In the genomic region with DNA sequence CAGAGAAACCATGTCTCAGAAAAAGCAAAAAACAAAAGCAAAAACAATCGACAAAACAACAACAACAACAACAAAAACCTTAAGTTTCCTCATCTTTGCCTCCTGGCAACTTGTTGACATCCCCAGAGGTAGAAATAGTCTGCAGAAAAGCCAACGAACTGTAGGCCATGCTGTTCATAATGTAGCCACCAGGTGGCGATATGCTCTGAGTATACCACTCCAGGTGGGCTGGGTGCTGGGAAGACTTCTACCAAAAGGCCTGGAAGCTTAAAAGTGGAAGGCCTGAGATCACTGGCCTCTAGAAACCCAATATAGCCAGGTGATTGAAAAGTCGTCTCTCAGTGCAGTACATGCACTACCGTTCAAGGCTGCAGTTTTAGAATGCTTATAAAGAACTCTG, we compare ENCODE assay signal across 9 mouse cellular contexts. TPM values are rescaled to one million over a fixed set of nuclear protein-coding genes. Genes with fewer than 3 reads are reported as not detected.
DNase-seq lines count a peak whose midpoint lies in the region; ATAC-seq lines count a peak whose summit lies in the region.
"Had no signal": no experiment of that assay in that cellular context is flagged by ENCODE, and none has a peak within 500 bp of the region (broad histone marks: within the 10 kb centered on the region; RNA-seq: fewer than 3 reads in every experiment).

No protein-coding gene starts in this region.

- peak; percentile 62 for DNase-seq in forebrain, embryonic 10.5 days (ENCODE audit: extremely low spot score, low spot score)
- peak; percentile 52 for DNase-seq in WW6 (ENCODE audit: low read depth, low spot score)
- peak; percentile 31 to 72 for DNase-seq in cerebellum, postnatal 4 days (ENCODE audit: low spot score in 2 of 2)
- DNase-seq in heart, adult 8-10 months (ENCODE audit: low spot score), result peak; percentile 77
- peak; percentile 49 to 87 for DNase-seq in layer of hippocampus, postnatal 25 days (ENCODE audit: extremely low spot score in 1 of 2, low spot score in 1 of 2)
- DNase-seq in spleen, postnatal 4 days (ENCODE audit: low spot score in 2 of 2), result peak; percentile 71 to 90

- WGBS in forebrain, embryonic 10.5 days, result 21% methylated on average over 5 of the region's 5 CpGs
- 20% methylated on average over 5 of the region's 5 CpGs for WGBS in forebrain, embryonic 12.5 days

- no peak overlapping the region for H3K4me3 ChIP-seq in forebrain, embryonic 10.5 days
- no peak overlapping the region for H3K4me3 ChIP-seq in forebrain, embryonic 12.5 days (replicated peaks)
- H3K4me3 ChIP-seq: neural tube, embryonic 12.5 days had no signal

- no peaks in the 10 kb centered on the region for H3K27me3 ChIP-seq in forebrain, embryonic 10.5 days (ENCODE audit: poor library complexity, severe bottlenecking)
- no peaks in the 10 kb centered on the region for H3K27me3 ChIP-seq in forebrain, embryonic 12.5 days
- H3K27me3 ChIP-seq: neural tube, embryonic 12.5 days had no signal

- H3K4me1 ChIP-seq in forebrain, embryonic 10.5 days, result peaks cover 4% of the 10 kb centered on the region; the same call in 1 of the 2 replicates
- H3K4me1 ChIP-seq in forebrain, embryonic 12.5 days, result no peaks in the 10 kb centered on the region
- H3K4me1 ChIP-seq: neural tube, embryonic 12.5 days had no signal

- H3K27ac ChIP-seq in forebrain, embryonic 10.5 days, result no peak overlapping the region
- no peak overlapping the region for H3K27ac ChIP-seq in forebrain, embryonic 12.5 days
- H3K27ac ChIP-seq: neural tube, embryonic 12.5 days had no signal

- no peak overlapping the region for H3K4me2 ChIP-seq in forebrain, embryonic 12.5 days
- H3K4me2 ChIP-seq: neural tube, embryonic 12.5 days had no signal

- no peak overlapping the region for H3K9ac ChIP-seq in forebrain, embryonic 12.5 days
- H3K9ac ChIP-seq: neural tube, embryonic 12.5 days had no signal

- ATAC-seq in forebrain, embryonic 12.5 days (ENCODE audit: low FRiP score), result no peak
- ATAC-seq in megakaryocyte-erythroid progenitor cell, adult 5-6 weeks (replicated peaks; ENCODE audit: low FRiP score, low TSS enrichment, poor library complexity, severe bottlenecking), result peak; percentile 78

- H3K9me3 ChIP-seq in forebrain, embryonic 10.5 days, result no peaks in the 10 kb centered on the region
- H3K9me3 ChIP-seq in forebrain, embryonic 12.5 days, result no peaks in the 10 kb centered on the region
- H3K9me3 ChIP-seq: neural tube, embryonic 12.5 days had no signal

- no peaks in the 10 kb centered on the region for H3K36me3 ChIP-seq in forebrain, embryonic 10.5 days (replicated peaks)
- no peaks in the 10 kb centered on the region for H3K36me3 ChIP-seq in forebrain, embryonic 12.5 days (replicated peaks)
- H3K36me3 ChIP-seq: neural tube, embryonic 12.5 days had no signal

RNA-seq across cellular contexts. Expression of a gene that starts 2.4 kb away (rescaled TPM):
- not detected in 2 replicates for polyA plus RNA-seq in forebrain, embryonic 10.5 days (2016; fragmentation: Nextera tagmentation; extraction: Ambion mirVana)
- polyA plus RNA-seq in forebrain, embryonic 12.5 days (2016; fragmentation: Nextera tagmentation; extraction: Ambion mirVana), result not detected in 2 replicates
- not detected for total RNA-seq in heart, adult 8-10 months (2022)
- total RNA-seq in layer of hippocampus, postnatal 25 days (2021), result not detected
- total RNA-seq in megakaryocyte-erythroid progenitor cell, adult 5-6 weeks (2014; fragmentation: Nextera tagmentation), result not detected in 2 replicates
- not detected in 2 replicates for total RNA-seq in megakaryocyte-erythroid progenitor cell, adult 5-6 weeks (2017)
- polyA plus RNA-seq: neural tube, embryonic 12.5 days had no signal

RNA-seq across cellular contexts. Expression of a gene that starts 11.4 kb away (rescaled TPM):
- polyA plus RNA-seq in forebrain, embryonic 10.5 days (2016; fragmentation: Nextera tagmentation; extraction: Ambion mirVana), result 0.56 TPM in 1 of 2 replicates, not detected in the other
- polyA plus RNA-seq in forebrain, embryonic 12.5 days (2016; fragmentation: Nextera tagmentation; extraction: Ambion mirVana), result 0.66 and 0.67 TPM in 2 replicates
- 10 to 100 TPM; 17.0 to 27.2 (median 23.5) TPM for total RNA-seq in heart, adult 8-10 months (2022)
- 1 to 10 TPM; 6.1 to 6.7 TPM for total RNA-seq in layer of hippocampus, postnatal 25 days (2021)
- total RNA-seq in megakaryocyte-erythroid progenitor cell, adult 5-6 weeks (2014; fragmentation: Nextera tagmentation), result not detected in 2 replicates
- not detected in 2 replicates for total RNA-seq in megakaryocyte-erythroid progenitor cell, adult 5-6 weeks (2017)

RNA-seq across cellular contexts. Expression of a gene that starts 28.6 kb away (rescaled TPM):
- 90.6 and 95.3 TPM in 2 replicates for polyA plus RNA-seq in forebrain, embryonic 10.5 days (2016; fragmentation: Nextera tagmentation; extraction: Ambion mirVana)
- 75.7 and 78.3 TPM in 2 replicates for polyA plus RNA-seq in forebrain, embryonic 12.5 days (2016; fragmentation: Nextera tagmentation; extraction: Ambion mirVana)
- total RNA-seq in heart, adult 8-10 months (2022), result 10 to 100 TPM; 15.7 to 21.5 (median 19.6) TPM
- total RNA-seq in layer of hippocampus, postnatal 25 days (2021), result 10 to 100 TPM; 19.5 to 23.7 TPM
- total RNA-seq in megakaryocyte-erythroid progenitor cell, adult 5-6 weeks (2014; fragmentation: Nextera tagmentation), result 50.1 and 56.4 TPM in 2 replicates
- total RNA-seq in megakaryocyte-erythroid progenitor cell, adult 5-6 weeks (2017), result 54.6 and 60.4 TPM in 2 replicates

RNA-seq across cellular contexts. Expression of a gene that starts 29.0 kb away (rescaled TPM):
- 614 and 621 TPM in 2 replicates for polyA plus RNA-seq in forebrain, embryonic 10.5 days (2016; fragmentation: Nextera tagmentation; extraction: Ambion mirVana)
- polyA plus RNA-seq in forebrain, embryonic 12.5 days (2016; fragmentation: Nextera tagmentation; extraction: Ambion mirVana), result 416 and 423 TPM in 2 replicates
- total RNA-seq in heart, adult 8-10 months (2022), result 100 to 1,000 TPM; 110 to 123 (median 117) TPM
- 10 to 100 TPM; 85.3 to 93.2 TPM for total RNA-seq in layer of hippocampus, postnatal 25 days (2021)
- 502 and 521 TPM in 2 replicates for total RNA-seq in megakaryocyte-erythroid progenitor cell, adult 5-6 weeks (2014; fragmentation: Nextera tagmentation)
- total RNA-seq in megakaryocyte-erythroid progenitor cell, adult 5-6 weeks (2017), result 59.8 and 86.9 TPM in 2 replicates

RNA-seq across cellular contexts. Expression of a gene that starts 39.8 kb away (rescaled TPM):
- 10.3 and 12.1 TPM in 2 replicates for polyA plus RNA-seq in forebrain, embryonic 10.5 days (2016; fragmentation: Nextera tagmentation; extraction: Ambion mirVana)
- 17.5 and 21.8 TPM in 2 replicates for polyA plus RNA-seq in forebrain, embryonic 12.5 days (2016; fragmentation: Nextera tagmentation; extraction: Ambion mirVana)
- 10 to 100 TPM; 22.3 to 32.9 (median 25.1) TPM for total RNA-seq in heart, adult 8-10 months (2022)
- 100 to 1,000 TPM; 114 to 129 TPM for total RNA-seq in layer of hippocampus, postnatal 25 days (2021)
- not detected in 2 replicates for total RNA-seq in megakaryocyte-erythroid progenitor cell, adult 5-6 weeks (2014; fragmentation: Nextera tagmentation)
- total RNA-seq in megakaryocyte-erythroid progenitor cell, adult 5-6 weeks (2017), result not detected in 2 replicates

Comparison
In these comparisons a context has a peak if more than half of its experiments do, and no peak if none do; other contexts are left out.
1. RNA of a gene that starts 11.4 kb away (total RNA-seq): 17.0 to 27.2 TPM in heart, adult 8-10 months and 6.1 to 6.7 TPM in layer of hippocampus, postnatal 25 days; not detected in megakaryocyte-erythroid progenitor cell, adult 5-6 weeks; every median in the first group is over 4 times any median in the second.
2. Peak in every context shown above with its lines, with median percentiles within 50 percentile points of each other: DNase-seq.